Mouse (Mus musculus) thymus, adult 2 months (tissue): ENCODE data around the gene Ccnc.

Experiments used
- CTCF ChIP-seq: fragments of 200-500 bp; IDR thresholded peaks from 2 replicates; pipeline ENCODE4 v1.5.1; 2012; ENCODE audit warnings: mild to moderate bottlenecking, control low read depth, low read length, moderate library complexity, borderline replicate concordance; ENCODE audit not compliant: control insufficient read depth, poor library complexity, insufficient read depth; ENCODE audit errors: extremely low read depth
- POLR2A ChIP-seq: fragments of 200-500 bp; IDR thresholded peaks from 2 replicates; pipeline ENCODE4 v1.6.1; 2012; ENCODE audit warnings: mild to moderate bottlenecking, low read length, control low read depth, moderate library complexity; ENCODE audit not compliant: control insufficient read depth, poor library complexity, insufficient read depth; ENCODE audit errors: extremely low read depth

GRCm38 (mm10) chr4:21684341-21684970, 43.0 kb upstream of the Ccnc start:
- no peak for TF ChIP-seq POLR2A
- TF ChIP-seq CTCF: no peak
